Mouse (Mus musculus) ES-Bruce4 (cell line): ENCODE data around the gene Nfe2.
A peak's percentile ranks its signal among the peaks of the same experiment; 100 is the strongest.

Experiments
- CTCF ChIP-seq: IDR thresholded peaks from one replicate; pipeline ENCODE4 v1.8.1; 2011; ENCODE audit warnings: low read depth, low read length
- EP300 ChIP-seq: IDR thresholded peaks from 2 replicates; pipeline ENCODE4 v1.6.1; 2011; ENCODE audit warnings: low read depth, low read length; ENCODE audit not compliant: insufficient read depth
- POLR2A ChIP-seq: IDR thresholded peaks from one replicate; pipeline ENCODE4 v1.8.1; 2011; ENCODE audit warnings: low read length; ENCODE audit not compliant: insufficient read depth

DNA sequence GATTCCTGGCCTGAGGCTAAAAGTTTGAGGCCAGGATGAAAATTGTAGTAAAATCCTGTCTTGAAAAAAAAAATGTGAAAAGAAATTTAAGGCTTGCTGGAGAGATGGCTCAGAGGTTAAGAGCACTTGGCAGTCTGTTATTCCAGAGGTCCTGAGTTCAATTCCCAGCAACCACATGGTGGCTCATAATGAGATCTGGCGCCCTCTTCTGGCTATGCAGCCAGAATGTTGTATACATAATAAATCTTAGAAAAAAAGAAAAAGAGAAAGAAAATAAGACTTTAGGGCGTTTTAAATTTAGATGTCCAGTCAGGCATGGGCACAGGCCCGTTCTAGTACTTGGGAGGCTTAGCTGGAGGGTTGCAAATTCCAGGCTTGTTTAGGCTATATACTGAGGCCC lies 21.5 kb upstream of the Nfe2 start:
- peak; percentile 10 for TF ChIP-seq CTCF
- no peak for TF ChIP-seq POLR2A
- TF ChIP-seq EP300: no peak
